Comparison of ENCODE assay signal across 8 mouse cellular contexts in the genomic region with DNA sequence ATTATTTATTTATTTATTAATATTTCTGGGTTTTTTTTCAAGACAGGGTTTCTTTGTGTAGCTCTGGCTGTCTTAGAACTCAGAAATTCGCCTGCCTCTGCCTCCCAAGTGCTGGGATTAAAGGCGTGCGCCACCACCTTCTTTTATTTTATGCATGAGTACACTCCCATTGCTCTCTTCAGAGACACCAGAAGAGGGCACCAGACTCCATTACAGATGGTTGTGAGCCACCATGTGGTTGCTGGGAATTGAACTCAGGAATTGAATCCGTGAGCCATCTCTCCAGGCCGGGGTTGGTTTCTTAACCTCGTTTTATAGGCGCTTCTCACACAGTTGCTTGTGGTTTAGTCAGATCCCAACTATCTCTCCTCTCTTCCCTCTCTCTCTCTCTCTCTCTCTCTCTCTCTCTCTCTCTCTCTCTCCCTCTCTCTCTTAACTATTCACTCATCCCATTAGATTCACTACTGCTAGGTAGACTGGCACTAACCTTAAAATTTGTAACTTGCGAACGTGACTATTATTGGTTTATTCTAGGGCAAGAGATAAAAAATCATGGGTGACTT. TPM values are rescaled to one million over a fixed set of nuclear protein-coding genes. Genes with fewer than 3 reads are reported as not detected.
A peak's percentile ranks its signal among the peaks of the same experiment; 100 is the strongest.
DNase-seq lines count a peak whose midpoint lies in the region; TF ChIP-seq lines count a peak whose summit lies in the region.

No protein-coding gene starts in this region.

- H3K27ac ChIP-seq in heart, adult 2 months: no peak overlapping the region
- H3K27ac ChIP-seq in forebrain, embryonic 10.5 days: peak overlapping the region; percentile 96

- no peaks in the 10 kb centered on the region for H3K79me2 ChIP-seq in heart, adult 2 months (replicated peaks; ENCODE audit: control insufficient read depth, insufficient read depth, low read length)

- H3K9ac ChIP-seq in heart, adult 2 months (ENCODE audit: low read depth, low read length): no peak overlapping the region

- no peaks in the 10 kb centered on the region for H3K9me3 ChIP-seq in forebrain, embryonic 10.5 days

- peak; percentile 61 for TF ChIP-seq CTCF in heart, adult 2 months (IDR thresholded peaks at IDR 0.05)

- no peaks in the 10 kb centered on the region for H3K4me1 ChIP-seq in heart, adult 2 months (ENCODE audit: control insufficient read depth, insufficient read depth, low read length)
- H3K4me1 ChIP-seq in forebrain, embryonic 10.5 days: peaks cover 29% of the 10 kb centered on the region

- intact Hi-C loops in heart, adult 2 months (cut with DNase I): loop anchor here (5.0 kb wide), 2 partner anchors 130 to 320 kb away; no protein-coding TSS in a partner anchor
- intact Hi-C loops in heart, postnatal 25 days (cut with DNase I): loop anchor here (10.0 kb wide), 3 partner anchors 132 to 418 kb away; a partner anchor contains a TSS

- no peaks in the 10 kb centered on the region for H3K36me3 ChIP-seq in heart, adult 2 months (ENCODE audit: control insufficient read depth, insufficient read depth, low read length)
- H3K36me3 ChIP-seq in forebrain, embryonic 10.5 days (replicated peaks): peaks cover 9% of the 10 kb centered on the region; the same call in 1 of the 2 replicates

- peak in 1 of 2 experiments; percentile 3 for DNase-seq in heart, adult 2 months
- DNase-seq in heart, postnatal 25 days (ENCODE audit: low spot score): no peak
- peak; percentile 83 for DNase-seq in R1 (ENCODE audit: low read depth, low spot score)
- no peak for DNase-seq in forebrain, embryonic 10.5 days (ENCODE audit: extremely low spot score, low spot score)
- peak; percentile 4 for DNase-seq in kidney, adult 18-20 months
- peak; percentile 12 for DNase-seq in lung, postnatal 10 days
- DNase-seq in thymus, postnatal 4 days: peak; percentile 15
- no peak for DNase-seq in ovary, postnatal 14 days (ENCODE audit: low spot score)

- H3K27me3 ChIP-seq in heart, adult 2 months (ENCODE audit: control insufficient read depth, insufficient read depth, low read length): no peaks in the 10 kb centered on the region
- no peaks in the 10 kb centered on the region for H3K27me3 ChIP-seq in forebrain, embryonic 10.5 days (ENCODE audit: poor library complexity, severe bottlenecking)

- 40% methylated on average over 9 of the region's 9 CpGs for WGBS in heart, adult 2 months
- WGBS in forebrain, embryonic 10.5 days: 30% methylated on average over 9 of the region's 9 CpGs

- peak overlapping the region; percentile 63 for H3K4me3 ChIP-seq in heart, adult 2 months
- H3K4me3 ChIP-seq in forebrain, embryonic 10.5 days: peak overlapping the region; percentile 77

- no peak for TF ChIP-seq EP300 in heart, adult 2 months (IDR thresholded peaks at IDR 0.05; ENCODE audit: insufficient read depth, low read depth, low read length)

- TF ChIP-seq POLR2A in heart, adult 2 months (IDR thresholded peaks at IDR 0.05; ENCODE audit: insufficient read depth, low read depth, low read length): no peak

RNA-seq across cellular contexts. Expression of a gene that starts 0.4 kb away (rescaled TPM):
- total RNA-seq in heart, adult 2 months (2021): 1 to 10 TPM; 1.8 to 2.0 TPM
- polyA plus RNA-seq in heart, adult 2 months (2012; rRNA removed): 0.51 and 0.64 TPM in 2 replicates
- 1 to 10 TPM; 2.1 to 2.2 TPM for total RNA-seq in heart, postnatal 25 days (2021)
- 12.1 and 13.5 TPM in 2 replicates for polyA plus RNA-seq in forebrain, embryonic 10.5 days (2016; fragmentation: Nextera tagmentation; extraction: Ambion mirVana)

Comparison
In these comparisons a context has a peak if more than half of its experiments do, and no peak if none do; other contexts are left out.
1. DNase-seq: peak in R1 (single experiment), kidney, adult 18-20 months (single experiment), lung, postnatal 10 days (single experiment) and thymus, postnatal 4 days (single experiment); none in heart, postnatal 25 days (single experiment), forebrain, embryonic 10.5 days (single experiment) and ovary, postnatal 14 days (single experiment).